Comparison of ENCODE assay signal across 11 mouse cellular contexts in genomic region chr6:14522742-14523141, GRCm38 (mm10).
DNase-seq lines count a peak whose midpoint lies in the region; ATAC-seq and TF ChIP-seq lines count a peak whose summit lies in the region.
"Had no signal": no experiment of that assay in that cellular context is flagged by ENCODE, and none has a peak within 500 bp of the region (broad histone marks: within the 10 kb centered on the region; RNA-seq: fewer than 3 reads in every experiment).

No protein-coding gene starts in this region.

- H3K9me3 ChIP-seq in heart, embryonic 11.5 days (replicated peaks; ENCODE audit: control insufficient read depth, low read length) = no peaks in the 10 kb centered on the region
- H3K9me3 ChIP-seq in lung, embryonic 14.5 days (ENCODE audit: low read depth, low read length) = no peaks in the 10 kb centered on the region
- no peaks in the 10 kb centered on the region for H3K9me3 ChIP-seq in G1E (replicated peaks)
- H3K9me3 ChIP-seq: lung, embryonic 15.5 days had no signal

- no peak overlapping the region for H3K27ac ChIP-seq in heart, embryonic 11.5 days (ENCODE audit: low read depth, low read length)
- H3K27ac ChIP-seq in lung, embryonic 14.5 days (ENCODE audit: low read depth) = no peak overlapping the region
- H3K27ac ChIP-seq: lung, embryonic 15.5 days had no signal

- no peaks in the 10 kb centered on the region for H3K27me3 ChIP-seq in heart, embryonic 11.5 days (ENCODE audit: control insufficient read depth, insufficient read depth, low read length)
- no peaks in the 10 kb centered on the region for H3K27me3 ChIP-seq in lung, embryonic 14.5 days (ENCODE audit: insufficient read depth, low read length)
- no peaks in the 10 kb centered on the region for H3K27me3 ChIP-seq in G1E (ENCODE audit: insufficient read depth, low read length)
- H3K27me3 ChIP-seq: lung, embryonic 15.5 days had no signal

- no peaks in the 10 kb centered on the region for H3K36me3 ChIP-seq in heart, embryonic 11.5 days (ENCODE audit: control insufficient read depth, insufficient read depth, low read length)
- no peaks in the 10 kb centered on the region for H3K36me3 ChIP-seq in lung, embryonic 14.5 days (ENCODE audit: insufficient read depth)
- H3K36me3 ChIP-seq in G1E (replicated peaks) = no peaks in the 10 kb centered on the region
- H3K36me3 ChIP-seq: lung, embryonic 15.5 days had no signal

- H3K4me2 ChIP-seq in heart, embryonic 11.5 days = no peak overlapping the region
- H3K4me2 ChIP-seq in lung, embryonic 14.5 days = no peak overlapping the region
- H3K4me2 ChIP-seq: lung, embryonic 15.5 days had no signal

- 6% methylated on average over 2 of the region's 2 CpGs for WGBS in heart, embryonic 11.5 days (ENCODE audit: insufficient replicate concordance)
- 20% methylated on average over 2 of the region's 2 CpGs for WGBS in lung, embryonic 14.5 days

- peak; percentile 7 for DNase-seq in heart, postnatal 4 days
- peak; percentile 32 for DNase-seq in lung, embryonic 14.5 days
- DNase-seq in lung, postnatal 25 days (ENCODE audit: low spot score) = no peak
- no peak for DNase-seq in G1E (ENCODE audit: low spot score)
- peak; percentile 2 for DNase-seq in induced T-regulatory cell, adult 2 months (ENCODE audit: low read depth)
- no peak for DNase-seq in thymus, postnatal 25 days
- DNase-seq: adrenal gland, postnatal 10 days; kidney, postnatal 10 days; thymus, adult 18-20 months had no signal

- no peak for ATAC-seq in heart, embryonic 11.5 days (replicated peaks; ENCODE audit: insufficient number of reproducible peaks, low FRiP score, low TSS enrichment)
- no peak for ATAC-seq in lung, embryonic 14.5 days (ENCODE audit: insufficient read depth)
- no peak for ATAC-seq in G1E (ENCODE audit: extremely low read depth, insufficient number of reproducible peaks, low FRiP score, poor library complexity, severe bottlenecking)

- H3K9ac ChIP-seq in heart, embryonic 11.5 days (ENCODE audit: low read depth, low read length) = no peak overlapping the region
- H3K9ac ChIP-seq in lung, embryonic 14.5 days = no peak overlapping the region
- H3K9ac ChIP-seq: lung, embryonic 15.5 days had no signal

- H3K4me1 ChIP-seq in heart, embryonic 11.5 days (ENCODE audit: control insufficient read depth, insufficient read depth, low read length) = no peaks in the 10 kb centered on the region
- H3K4me1 ChIP-seq in lung, embryonic 14.5 days (ENCODE audit: insufficient read depth) = no peaks in the 10 kb centered on the region
- no peaks in the 10 kb centered on the region for H3K4me1 ChIP-seq in G1E (ENCODE audit: insufficient read depth, low read depth, low read length)
- H3K4me1 ChIP-seq: lung, embryonic 15.5 days had no signal

- TF ChIP-seq CTCF in lung, embryonic 14.5 days (IDR thresholded peaks at IDR 0.05; ENCODE audit: low read depth) = peak; percentile 64
- TF ChIP-seq CTCF in G1E (IDR thresholded peaks at IDR 0.05; ENCODE audit: low read depth, low read length) = peak; percentile 35

- H3K4me3 ChIP-seq in heart, embryonic 11.5 days (ENCODE audit: low read depth, low read length) = no peak overlapping the region
- no peak overlapping the region for H3K4me3 ChIP-seq in lung, embryonic 14.5 days (ENCODE audit: low read depth, low read length)
- no peak overlapping the region for H3K4me3 ChIP-seq in G1E (ENCODE audit: low read depth, low read length)
- H3K4me3 ChIP-seq: lung, embryonic 15.5 days had no signal

Comparison
In these comparisons a context has a peak if more than half of its experiments do, and no peak if none do; other contexts are left out.
1. DNase-seq: peak in heart, postnatal 4 days (single experiment), lung, embryonic 14.5 days (single experiment) and induced T-regulatory cell, adult 2 months (single experiment); none in lung, postnatal 25 days (single experiment), G1E (single experiment) and thymus, postnatal 25 days (single experiment).